Mouse (Mus musculus) cerebellum, adult 2 months (tissue): Measurements from ENCODE around the gene Fam78a.

ENCODE experiments used
- CTCF ChIP-seq: fragments of 200-500 bp; IDR thresholded peaks from 2 replicates; pipeline ENCODE4 v1.5.1; 2011; ENCODE audit warnings: low read depth, mild to moderate bottlenecking, control low read depth, low read length, moderate library complexity, borderline replicate concordance; ENCODE audit not compliant: insufficient read depth
- POLR2A ChIP-seq: fragments of 200-500 bp; IDR thresholded peaks from 2 replicates; pipeline ENCODE4 v1.6.1; 2011; ENCODE audit warnings: low read length, control low read depth, borderline replicate concordance; ENCODE audit not compliant: insufficient read depth

DNA sequence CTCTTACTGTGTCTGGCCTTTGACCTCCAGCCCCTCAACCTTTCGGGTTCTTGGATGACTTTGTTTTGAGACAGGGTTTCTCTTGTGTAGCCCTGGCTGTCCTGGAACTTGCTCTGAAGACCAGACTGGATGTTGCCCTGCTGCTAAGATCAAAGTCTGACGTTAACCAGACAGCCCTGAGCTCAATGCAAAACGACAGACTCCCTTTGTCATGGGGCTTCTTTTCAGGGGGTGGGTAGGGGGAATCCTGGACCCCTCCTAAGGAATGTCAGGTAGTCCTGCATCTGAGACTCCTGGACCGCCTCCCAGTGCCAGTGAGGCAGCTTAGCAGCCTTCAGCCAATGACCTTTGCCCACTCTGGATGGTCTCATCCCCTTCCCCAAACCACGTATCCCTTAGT lies 25.9 kb downstream of the Fam78a start:
- TF ChIP-seq CTCF = no peak
- TF ChIP-seq POLR2A = no peak
